Mouse (Mus musculus) liver, adult 2 months (tissue): ENCODE results near the gene 3110040N11Rik.

Experiments
- CTCF ChIP-seq: fragments of 200-500 bp; IDR thresholded peaks from 2 replicates; pipeline ENCODE4 v1.5.1; 2011; ENCODE audit warnings: low read depth, low read length, control low read depth
- POLR2A ChIP-seq: fragments of 200-500 bp; IDR thresholded peaks from 2 replicates; pipeline ENCODE4 v1.6.1; 2011; ENCODE audit warnings: low read length, control low read depth; ENCODE audit not compliant: insufficient read depth; ENCODE audit errors: extremely low read depth

- peak; percentile 69; the same call in 1 of the 2 replicates for TF ChIP-seq POLR2A
- peak; percentile 68 for TF ChIP-seq CTCF
Observed at GRCm38 (mm10) chr7:81789095-81789757, at the start of gene 3110040N11Rik.
